Mouse (Mus musculus) G1E (cell line): Measurements from ENCODE around the gene Acot10.

Experiments used
- CTCF ChIP-seq: IDR thresholded peaks from 2 replicates; pipeline ENCODE4 v1.5.1; 2012; ENCODE audit warnings: low read depth, low read length, inconsistent platforms, mixed read lengths
- GATA1 ChIP-seq: IDR thresholded peaks from 2 replicates; pipeline ENCODE4 v1.6.1; 2012; ENCODE audit warnings: borderline replicate concordance, low read length, inconsistent platforms, mixed read lengths
- GATA2 ChIP-seq: IDR thresholded peaks from 2 replicates; pipeline ENCODE4 v1.6.1; 2012; ENCODE audit warnings: low read depth, low read length, inconsistent platforms, borderline replicate concordance
- POLR2AphosphoS5 ChIP-seq: IDR thresholded peaks from 2 replicates; pipeline ENCODE4 v1.6.1; 2012; ENCODE audit warnings: low read depth, low read length, inconsistent platforms; ENCODE audit not compliant: insufficient replicate concordance
- TAL1 ChIP-seq: conservative IDR thresholded peaks from 2 replicates; pipeline ENCODE4 v1.6.1; 2012; ENCODE audit warnings: low read depth, low read length, inconsistent platforms, mixed read lengths

DNA sequence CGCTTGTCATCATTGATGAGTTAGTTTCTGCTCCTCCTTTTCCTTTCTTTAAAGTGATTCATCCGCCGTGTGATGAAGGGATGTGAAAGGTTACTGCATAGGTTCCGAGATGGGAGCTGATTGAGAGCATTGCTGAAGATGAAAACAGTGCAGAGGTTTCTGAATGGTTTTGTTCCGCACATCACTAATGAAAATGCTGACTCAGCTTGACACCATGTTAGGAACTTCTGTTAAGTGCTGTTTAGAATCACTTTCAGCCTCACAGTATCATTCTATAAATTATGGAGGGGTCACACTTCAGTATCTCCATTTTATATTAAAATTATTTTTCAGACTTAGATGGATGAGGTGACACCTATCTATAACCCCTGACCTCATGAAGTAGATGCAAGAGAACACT, 29.7 kb upstream of the Acot10 start:
- TF ChIP-seq CTCF (no peak), GATA2 (no peak), GATA1 (no peak), POLR2AphosphoS5 (no peak), TAL1 (no peak)
